In the genomic region with DNA sequence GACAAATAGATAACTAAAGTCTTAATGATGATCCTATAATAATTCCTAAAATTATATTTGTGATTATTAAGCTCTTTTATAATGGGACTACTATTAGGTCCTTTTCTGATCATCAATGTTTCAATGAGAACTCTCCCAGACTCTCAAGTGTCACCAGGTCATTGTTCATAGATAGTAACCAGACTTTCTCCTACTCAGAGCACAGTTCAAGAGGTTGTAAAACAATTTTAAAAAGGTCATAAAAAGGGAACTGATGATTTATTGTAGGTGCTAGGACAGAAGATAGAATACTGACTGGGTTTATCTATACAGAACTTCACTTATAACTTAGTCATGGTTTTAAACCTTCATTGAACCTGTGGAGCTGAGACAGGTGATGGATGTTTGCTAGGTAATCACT, we compare ENCODE assay signal across 3 mouse cellular contexts. TPM values are rescaled to one million over a fixed set of nuclear protein-coding genes. Genes with fewer than 3 reads are reported as not detected.
ATAC-seq and TF ChIP-seq lines count a peak whose summit lies in the region.
"Not testable (repeated sequence)": the region's sequence is repeated elsewhere in the genome, so short reads cannot be mapped to it uniquely, and the experiment has no call there.

No protein-coding gene starts in this region.

- not testable (repeated sequence) for H3K36me3 ChIP-seq in intestine, embryonic 15.5 days; intestine, embryonic 16.5 days (ENCODE audit: control insufficient read depth, insufficient read depth, low read length); intestine, postnatal 0 days (ENCODE audit: control insufficient read depth, insufficient read depth)

- H3K27me3 ChIP-seq in intestine, embryonic 15.5 days (replicated peaks); intestine, embryonic 16.5 days (replicated peaks; ENCODE audit: control insufficient read depth, insufficient read depth, low read length); intestine, postnatal 0 days (replicated peaks; ENCODE audit: control insufficient read depth, insufficient read depth, low read length): not testable (repeated sequence)

- H3K4me2 ChIP-seq in intestine, embryonic 15.5 days (replicated peaks); intestine, embryonic 16.5 days (ENCODE audit: low read depth, low read length); intestine, postnatal 0 days (replicated peaks; ENCODE audit: low read depth): not testable (repeated sequence)

- H3K9me3 ChIP-seq in intestine, embryonic 15.5 days; intestine, embryonic 16.5 days (ENCODE audit: control insufficient read depth, low read length); intestine, postnatal 0 days (ENCODE audit: control insufficient read depth): not testable (repeated sequence)

- ATAC-seq in intestine, embryonic 15.5 days = peak; percentile 42; the same call in 1 of the 2 replicates
- ATAC-seq in intestine, embryonic 16.5 days = peak; percentile 52
- ATAC-seq in intestine, postnatal 0 days = peak; percentile 63

- not testable (repeated sequence) for H3K4me3 ChIP-seq in intestine, embryonic 15.5 days (replicated peaks); intestine, embryonic 16.5 days (ENCODE audit: low read length); intestine, postnatal 0 days (ENCODE audit: low read depth, low read length)

- H3K4me1 ChIP-seq in intestine, embryonic 15.5 days (replicated peaks); intestine, embryonic 16.5 days (ENCODE audit: control insufficient read depth, insufficient read depth, low read length); intestine, postnatal 0 days (replicated peaks; ENCODE audit: control insufficient read depth, insufficient read depth, low read length): not testable (repeated sequence)

- not testable (repeated sequence) for TF ChIP-seq CTCF in intestine, postnatal 0 days (IDR thresholded peaks at IDR 0.05; ENCODE audit: low read depth)

- H3K27ac ChIP-seq in intestine, embryonic 15.5 days; intestine, embryonic 16.5 days (ENCODE audit: low read length); intestine, postnatal 0 days (ENCODE audit: low read depth, low read length): not testable (repeated sequence)

- H3K9ac ChIP-seq in intestine, embryonic 15.5 days; intestine, embryonic 16.5 days (ENCODE audit: low read depth, low read length); intestine, postnatal 0 days (ENCODE audit: low read depth, low read length): not testable (repeated sequence)

RNA-seq across cellular contexts. Expression of gene Gm15446, which starts 58.7 kb away (rescaled TPM):
- polyA plus RNA-seq in intestine, embryonic 15.5 days (2015; fragmentation: Nextera tagmentation; extraction: Ambion mirVana) = 0.44 and 0.60 TPM in 2 replicates
- polyA plus RNA-seq in intestine, embryonic 16.5 days (2015; fragmentation: Nextera tagmentation; extraction: Ambion mirVana) = 0.23 and 0.44 TPM in 2 replicates
- polyA plus RNA-seq in intestine, postnatal 0 days (2015; fragmentation: Nextera tagmentation; extraction: Ambion mirVana) = 0.55 and 0.69 TPM in 2 replicates
